Mouse (Mus musculus) lung, embryonic 15.5 days (tissue): ENCODE results near the gene Tsga8. TPM values are rescaled to one million over a fixed set of nuclear protein-coding genes. Genes with fewer than 3 reads are reported as not detected.

Experiments used
- ATAC-seq: fragments of 200-750 bp; cut with Nextera tagmentation; 2 replicates; pipeline ENCODE4 v1.8.0; 2017; ENCODE audit warnings: moderate number of reproducible peaks, borderline replicate concordance; ENCODE audit not compliant: low FRiP score, low TSS enrichment; ENCODE audit errors: extremely low read depth
- H3K27ac ChIP-seq: fragments of 300-500 bp; sonication (generic); 2 replicates; pipeline ENCODE4 v1.5.1; 2015; ENCODE audit warnings: moderate library complexity, mild to moderate bottlenecking, inconsistent platforms
- H3K27me3 ChIP-seq: fragments of 300-500 bp; sonication (generic); 2 replicates; pipeline ENCODE4 v1.6.1; 2015; ENCODE audit warnings: inconsistent platforms
- H3K36me3 ChIP-seq: fragments of 300-500 bp; sonication (generic); 2 replicates; pipeline ENCODE4 v1.6.1; 2015; ENCODE audit warnings: inconsistent platforms
- H3K4me1 ChIP-seq: fragments of 300-500 bp; sonication (generic); 2 replicates; pipeline ENCODE4 v1.6.1; 2015; ENCODE audit warnings: inconsistent platforms
- H3K4me2 ChIP-seq: fragments of 300-500 bp; sonication (generic); 2 replicates; pipeline ENCODE4 v1.6.1; 2015; ENCODE audit warnings: inconsistent platforms, mild to moderate bottlenecking, moderate library complexity
- H3K4me3 ChIP-seq: fragments of 300-500 bp; sonication (generic); 2 replicates; pipeline ENCODE4 v1.5.1; 2015; ENCODE audit warnings: mild to moderate bottlenecking, inconsistent platforms
- H3K9ac ChIP-seq: fragments of 300-500 bp; sonication (generic); 2 replicates; pipeline ENCODE4 v1.6.1; 2015; ENCODE audit warnings: inconsistent platforms
- H3K9me3 ChIP-seq: fragments of 300-500 bp; sonication (generic); 2 replicates; pipeline ENCODE4 v1.6.1; 2016; ENCODE audit warnings: inconsistent platforms
- WGBS: fragments of 180-500 bp; shearing (Covaris S2); methylation state at CpG from one replicate; pipeline ENCODE4 v1.1.7; 2015; 5-methylcytosine and 5-hydroxymethylcytosine counted together
- polyA plus RNA-seq: library from polyadenylated mRNA; unstranded; fragments of >200 nt; fragmentation: Nextera tagmentation; extraction: Ambion mirVana; gene quantifications from 2 replicates; pipeline ENCODE4 v1.2.1, GENCODE M21; 2015

Tsga8 gene
- polyA plus RNA-seq = not detected in 2 replicates

DNA sequence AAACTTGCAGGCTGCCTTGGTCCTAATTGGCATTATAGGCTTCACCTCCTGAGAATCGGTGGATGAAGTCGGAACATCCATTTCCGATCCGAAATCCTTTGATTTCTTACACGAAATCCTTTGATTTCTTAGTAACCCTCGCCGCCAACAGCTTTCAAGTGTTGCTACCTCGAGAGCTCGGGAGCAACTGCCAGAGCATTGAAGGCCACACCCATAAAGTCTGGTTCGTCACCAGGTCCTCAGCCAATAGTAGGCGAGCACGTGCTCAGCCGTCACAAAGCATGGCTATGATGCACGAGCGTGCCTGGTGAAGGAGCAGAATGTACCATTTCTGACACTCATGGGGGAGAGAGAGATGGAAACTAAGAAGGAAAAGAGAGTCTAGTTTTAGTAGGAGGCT lies at the start of gene Tsga8:
Tsga8 (minus strand) TSS at position 327 of the 400 bp plus-strand sequence.
- no peak for ATAC-seq
- Histone ChIP-seq H3K9ac (no peak within 1 kb of the TSS), H3K4me1 (no peaks in the 10 kb centered on the region), H3K36me3 (no peaks in the 10 kb centered on the region), H3K27ac (no peak within 1 kb of the TSS), H3K27me3 (no peaks in the 10 kb centered on the region), H3K9me3 (no peaks in the 10 kb centered on the region), H3K4me3 (no peak within 1 kb of the TSS), H3K4me2 (no peak within 1 kb of the TSS)
- WGBS = 90% methylated on average over 15 of the region's 15 CpGs
